Mouse (Mus musculus): Measurements from ENCODE around the gene Lactb. TPM values are rescaled to one million over a fixed set of nuclear protein-coding genes. Genes with fewer than 3 reads are reported as not detected.
A peak's percentile ranks its signal among the peaks of the same experiment; 100 is the strongest.
"Not testable (repeated sequence)": the region's sequence is repeated elsewhere in the genome, so short reads cannot be mapped to it uniquely, and the experiment has no call there.

Gene Lactb
- total RNA-seq, 2 experiments from 2014 or later: 21.5 to 23.9 TPM

GRCm38 (mm10) chr9:66927696-66928402 is 47.4 kb downstream of the Lactb start:
- DNase-seq: no peak
- intact Hi-C loops (cut with DNase I): no loop called here

- DNase-seq: no peak
- intact Hi-C loops (cut with DNase I): no loop called here
These were observed 49.4 kb downstream of the Lactb start for GRCm38 (mm10) chr9:66925853-66926252.

GRCm38 (mm10) chr9:66922076-66922475 is 53.2 kb downstream of the Lactb start:
- intact Hi-C loops (cut with DNase I): no loop called here
- no peak for DNase-seq

- intact Hi-C loops (cut with DNase I): loop anchor here (2.0 kb wide), 1 partner anchor 22 kb away; no protein-coding TSS in a partner anchor
- no peak for DNase-seq
These were observed 54.6 kb downstream of the Lactb start for GRCm38 (mm10) chr9:66920488-66921279.

- no peak for DNase-seq
- intact Hi-C loops (cut with DNase I): loop anchor here (2.0 to 5.0 kb wide), 3 partner anchors 23 to 88 kb away; partner anchors contain the start of gene Aph1c
These were observed 55.3 kb downstream of the Lactb start for GRCm38 (mm10) chr9:66919981-66920380.

- DNase-seq: peak; percentile 94 to 95
- intact Hi-C loops (cut with DNase I): loop anchor here (5.0 kb wide), 2 partner anchors 42 to 87 kb away; partner anchors contain the start of gene Aph1c
These were observed 55.8 kb downstream of the Lactb start, which contains the start of gene Rab8b for GRCm38 (mm10) chr9:66919382-66919971. Gene Rab8b, minus strand, starts transcription at chr9:66919687.

- DNase-seq: peak; percentile 43 to 46
These were observed 56.5 kb downstream of the Lactb start for GRCm38 (mm10) chr9:66918672-66919330.

GRCm38 (mm10) chr9:66917892-66918255 is 57.4 kb downstream of the Lactb start:
- DNase-seq: no peak
- intact Hi-C loops (cut with DNase I): loop anchor here (5.0 kb wide), 2 partner anchors 41 to 86 kb away; partner anchors contain the start of gene Aph1c

More at GRCm38 (mm10) chr9:66918672-66919330, 56.5 kb downstream of the Lactb start:
- intact Hi-C loops (cut with DNase I): loop anchor here (5.0 kb wide), 2 partner anchors 42 to 86 kb away; partner anchors contain the start of gene Aph1c

- intact Hi-C loops (cut with DNase I): loop anchor here (5.0 kb wide), 2 partner anchors 40 to 85 kb away; partner anchors contain the start of gene Aph1c
- DNase-seq: no peak
These were observed 57.9 kb downstream of the Lactb start for GRCm38 (mm10) chr9:66917216-66917891.

- no peak for DNase-seq
- intact Hi-C loops (cut with DNase I): loop anchor here (5.0 kb wide), 2 partner anchors 39 to 84 kb away; partner anchors contain the start of gene Aph1c
These were observed 59.2 kb downstream of the Lactb start for GRCm38 (mm10) chr9:66915869-66916785.

- DNase-seq: no peak
- intact Hi-C loops (cut with DNase I): loop anchor here (5.0 kb wide), 2 partner anchors 38 to 83 kb away; partner anchors contain the start of gene Aph1c
These were observed 59.9 kb downstream of the Lactb start for GRCm38 (mm10) chr9:66915401-66915800.

GRCm38 (mm10) chr9:66914540-66914939 is 60.7 kb downstream of the Lactb start:
- no peak for DNase-seq
- intact Hi-C loops (cut with DNase I): no loop called here

GRCm38 (mm10) chr9:66913254-66913934 is 61.9 kb downstream of the Lactb start:
- DNase-seq; intact Hi-C loops (cut with DNase I): not testable (repeated sequence)

- DNase-seq: no peak
- intact Hi-C loops (cut with DNase I): no loop called here
These were observed 63.0 kb downstream of the Lactb start for GRCm38 (mm10) chr9:66912304-66912703.

GRCm38 (mm10) chr9:66910677-66911076 is 64.6 kb downstream of the Lactb start:
- DNase-seq: no peak
- intact Hi-C loops (cut with DNase I): no loop called here

GRCm38 (mm10) chr9:66909922-66910321 is 65.4 kb downstream of the Lactb start:
- intact Hi-C loops (cut with DNase I): no loop called here
- DNase-seq: no peak

GRCm38 (mm10) chr9:66907746-66908397 is 67.4 kb downstream of the Lactb start:
- intact Hi-C loops (cut with DNase I): no loop called here
- no peak for DNase-seq
